Mouse (Mus musculus) olfactory bulb, adult 2 months (tissue): Measurements from ENCODE around the gene Zdhhc20.

Source experiments
- CTCF ChIP-seq: fragments of 200-500 bp; IDR thresholded peaks from 2 replicates; pipeline ENCODE4 v1.5.1; 2012; ENCODE audit warnings: low read depth, mild to moderate bottlenecking, low read length, moderate library complexity; ENCODE audit not compliant: insufficient read depth
- POLR2A ChIP-seq: fragments of 200-500 bp; IDR thresholded peaks from 2 replicates; pipeline ENCODE4 v1.6.1; 2012; ENCODE audit warnings: mild to moderate bottlenecking, low read depth, low read length, moderate library complexity; ENCODE audit not compliant: insufficient read depth

DNA sequence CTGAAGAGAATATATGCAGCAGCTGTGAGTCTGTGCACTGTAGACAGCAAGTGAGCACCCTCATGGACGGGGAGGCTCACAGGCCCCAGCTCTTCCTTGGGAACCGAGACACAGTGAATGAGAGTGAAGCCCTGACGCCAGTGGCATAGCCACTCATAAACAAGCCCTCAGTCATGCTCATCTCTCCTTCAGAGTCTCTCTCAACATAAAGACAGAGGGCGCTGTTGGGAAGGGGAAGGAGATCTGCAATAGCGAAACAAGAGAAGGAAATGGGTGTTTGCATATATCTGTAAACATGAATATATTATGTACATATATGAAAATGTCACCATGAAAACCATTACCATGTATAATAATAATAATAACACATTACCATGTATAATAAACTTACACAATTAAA, 81.5 kb downstream of the Zdhhc20 start:
- TF ChIP-seq POLR2A (no peak), CTCF (no peak)
